Mouse (Mus musculus): ENCODE measurements around the gene Btbd3. TPM values are rescaled to one million over a fixed set of nuclear protein-coding genes. Genes with fewer than 3 reads are reported as not detected.
A peak's percentile ranks its signal among the peaks of the same experiment; 100 is the strongest.

The Btbd3 gene
- polyA plus RNA-seq, 1 experiment from 2014 or later, result 24.4 TPM

DNA sequence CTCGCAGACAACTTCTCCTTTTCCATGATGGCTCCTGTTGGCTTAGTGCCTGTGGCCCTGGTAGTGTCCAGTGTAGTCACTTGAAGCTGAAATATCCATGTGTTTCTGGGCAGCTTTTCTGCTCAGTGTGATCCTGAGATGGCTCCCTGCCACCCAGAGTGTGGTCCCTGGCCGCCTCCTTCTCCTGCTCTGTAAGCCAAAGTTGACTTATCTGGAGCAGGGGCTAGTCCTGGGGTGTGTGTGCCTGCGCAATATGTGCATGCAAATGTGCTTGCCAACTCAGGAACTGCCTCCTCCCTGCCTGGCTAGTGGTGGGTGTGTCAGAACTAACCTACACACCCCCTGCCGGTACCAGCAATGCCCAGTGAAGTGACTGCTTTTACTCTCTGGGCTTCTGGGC is 29.4 kb downstream of the Btbd3 start:
- peaks cover 29% of the 10 kb centered on the region for H3K36me3 ChIP-seq (ENCODE audit: control insufficient read depth, insufficient read depth, low read length)
- DNase-seq (ENCODE audit: low spot score), result no peak
- no peak overlapping the region for H3K9ac ChIP-seq (ENCODE audit: low read length)
- H3K27me3 ChIP-seq (replicated peaks; ENCODE audit: control insufficient read depth, insufficient read depth, low read length), result no peaks in the 10 kb centered on the region
- H3K4me1 ChIP-seq (ENCODE audit: control insufficient read depth, insufficient read depth, low read length), result no peaks in the 10 kb centered on the region
- no peaks in the 10 kb centered on the region for H3K9me3 ChIP-seq (replicated peaks; ENCODE audit: control insufficient read depth, low read length)
- WGBS, result 94% methylated on average over 4 of the region's 4 CpGs
- no peak overlapping the region for H3K4me3 ChIP-seq (ENCODE audit: low read depth, low read length)
- no peak overlapping the region for H3K27ac ChIP-seq (ENCODE audit: low read depth, low read length)
- ATAC-seq, result no peak
- no peak overlapping the region for H3K4me2 ChIP-seq (ENCODE audit: low read length)

DNA sequence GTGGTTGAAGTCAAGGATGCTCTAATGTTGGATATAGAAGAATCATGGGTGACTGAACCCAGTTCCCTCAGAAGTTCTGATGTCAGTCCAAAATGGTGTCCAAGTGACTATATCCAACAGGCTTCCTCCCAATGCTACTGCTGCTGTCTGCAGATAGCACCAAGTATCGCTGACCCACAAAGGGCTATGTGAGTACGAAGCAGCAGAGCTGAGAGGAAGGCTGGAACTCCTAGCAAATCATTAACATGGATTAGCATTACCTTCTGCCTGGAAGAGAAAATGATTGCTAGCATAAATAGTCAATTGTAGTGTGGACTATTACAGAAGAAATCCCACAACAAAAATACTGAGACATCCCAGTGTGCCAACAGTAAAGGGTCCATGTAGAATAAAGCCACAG is 33.8 kb downstream of the Btbd3 start:
- 92% methylated on average over 2 of the region's 2 CpGs for WGBS

DNA sequence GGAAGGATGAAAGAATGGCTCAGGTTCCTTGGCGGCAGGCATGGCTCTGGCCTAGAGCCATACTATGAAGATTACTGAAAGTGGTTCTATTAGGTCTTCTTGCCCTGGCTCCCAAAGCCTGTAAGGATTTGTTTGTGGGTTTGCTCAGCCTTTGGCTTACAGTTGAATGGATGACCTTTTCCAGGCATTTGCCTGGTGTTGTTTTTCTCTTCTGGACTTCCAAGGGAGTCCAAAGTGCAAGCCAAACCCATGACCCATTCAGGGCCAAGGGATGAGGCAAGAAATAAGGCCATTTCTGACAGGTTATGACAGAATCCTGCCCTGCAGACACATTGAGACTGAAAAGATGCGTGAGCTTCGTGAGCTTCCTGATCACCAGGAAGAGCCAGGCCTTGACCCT is 37.9 kb downstream of the Btbd3 start:
- no peak overlapping the region for H3K4me3 ChIP-seq (ENCODE audit: low read depth, low read length)
- H3K4me2 ChIP-seq (ENCODE audit: low read length), result no peak overlapping the region
- no peaks in the 10 kb centered on the region for H3K4me1 ChIP-seq (ENCODE audit: control insufficient read depth, insufficient read depth, low read length)
- DNase-seq (ENCODE audit: low spot score) (no peak), ATAC-seq (no peak)
- H3K9ac ChIP-seq (ENCODE audit: low read length), result no peak overlapping the region
- no peaks in the 10 kb centered on the region for H3K9me3 ChIP-seq (replicated peaks; ENCODE audit: control insufficient read depth, low read length)
- no peaks in the 10 kb centered on the region for H3K27me3 ChIP-seq (replicated peaks; ENCODE audit: control insufficient read depth, insufficient read depth, low read length)
- no peaks in the 10 kb centered on the region for H3K36me3 ChIP-seq (ENCODE audit: control insufficient read depth, insufficient read depth, low read length)
- WGBS, result 95% methylated on average over 3 of the region's 3 CpGs
- no peak overlapping the region for H3K27ac ChIP-seq (ENCODE audit: low read depth, low read length)

More for the DNA sequence above, 33.8 kb downstream of the Btbd3 start:
- DNase-seq (ENCODE audit: low spot score) (no peak), ATAC-seq (no peak)
- Histone ChIP-seq H3K4me1 (ENCODE audit: control insufficient read depth, insufficient read depth, low read length) (no peaks in the 10 kb centered on the region), H3K27me3 (replicated peaks; ENCODE audit: control insufficient read depth, insufficient read depth, low read length) (no peaks in the 10 kb centered on the region), H3K4me2 (ENCODE audit: low read length) (no peak overlapping the region), H3K27ac (ENCODE audit: low read depth, low read length) (no peak overlapping the region), H3K9me3 (replicated peaks; ENCODE audit: control insufficient read depth, low read length) (no peaks in the 10 kb centered on the region), H3K4me3 (ENCODE audit: low read depth, low read length) (no peak overlapping the region), H3K9ac (ENCODE audit: low read length) (no peak overlapping the region), H3K36me3 (ENCODE audit: control insufficient read depth, insufficient read depth, low read length) (peaks cover 9% of the 10 kb centered on the region; the same call in 1 of the 2 replicates)

DNA sequence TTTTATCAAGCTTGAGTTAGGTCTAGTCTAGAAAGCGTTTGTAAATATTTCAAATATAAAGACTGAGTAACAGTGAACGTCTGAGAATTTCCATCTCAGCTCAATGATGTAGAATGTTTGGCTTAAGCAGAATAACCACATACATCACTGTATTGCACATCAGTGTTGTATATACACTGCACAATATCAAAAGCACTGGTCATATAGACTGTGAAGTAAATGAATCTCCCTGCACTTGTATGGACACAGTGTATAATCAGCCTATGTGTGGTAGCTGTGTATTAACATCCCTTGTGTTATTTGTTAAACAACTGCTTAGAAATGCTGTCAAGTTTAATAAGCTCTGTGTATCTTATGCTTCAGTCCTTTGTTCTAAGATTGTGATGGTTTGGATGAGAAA is 49.9 kb downstream of the Btbd3 start:
- Histone ChIP-seq H3K4me2 (ENCODE audit: low read length) (no peak overlapping the region), H3K9ac (ENCODE audit: low read length) (no peak overlapping the region), H3K4me1 (ENCODE audit: control insufficient read depth, insufficient read depth, low read length) (no peaks in the 10 kb centered on the region), H3K9me3 (replicated peaks; ENCODE audit: control insufficient read depth, low read length) (no peaks in the 10 kb centered on the region), H3K4me3 (ENCODE audit: low read depth, low read length) (no peak overlapping the region), H3K27ac (ENCODE audit: low read depth, low read length) (no peak overlapping the region), H3K27me3 (replicated peaks; ENCODE audit: control insufficient read depth, insufficient read depth, low read length) (no peaks in the 10 kb centered on the region), H3K36me3 (ENCODE audit: control insufficient read depth, insufficient read depth, low read length) (no peaks in the 10 kb centered on the region)
- 91% methylated on average over 2 of the region's 2 CpGs for WGBS
- no peak for ATAC-seq
- no peak for DNase-seq (ENCODE audit: low spot score)

DNA sequence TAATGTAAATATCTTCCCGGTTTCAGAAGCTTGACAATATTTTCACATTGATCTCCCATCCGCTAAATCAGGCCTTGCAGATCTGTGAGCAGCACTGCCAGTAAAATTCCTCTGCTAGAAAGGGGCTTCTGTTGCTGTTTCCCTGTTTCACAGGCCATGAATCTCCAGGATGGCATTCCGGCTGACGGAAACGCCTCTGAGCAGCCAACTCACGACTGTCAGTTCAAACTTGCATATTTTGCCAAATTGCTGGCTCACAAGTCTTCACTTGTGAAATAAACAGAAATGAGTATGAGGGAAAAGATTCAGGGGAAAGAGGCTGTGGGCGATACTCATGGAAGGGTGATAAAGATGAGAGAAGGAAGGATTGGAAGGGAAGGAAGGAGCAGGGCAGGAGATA is 59.3 kb downstream of the Btbd3 start:
- DNase-seq (ENCODE audit: low spot score) (peak; percentile 59), ATAC-seq (no peak)
- no peaks in the 10 kb centered on the region for H3K4me1 ChIP-seq (ENCODE audit: control insufficient read depth, insufficient read depth, low read length)
- no peak overlapping the region for H3K4me3 ChIP-seq (ENCODE audit: low read depth, low read length)
- WGBS, result 81% methylated on average over 7 of the region's 7 CpGs
- no peaks in the 10 kb centered on the region for H3K27me3 ChIP-seq (replicated peaks; ENCODE audit: control insufficient read depth, insufficient read depth, low read length)
- H3K36me3 ChIP-seq (ENCODE audit: control insufficient read depth, insufficient read depth, low read length), result no peaks in the 10 kb centered on the region
- H3K9ac ChIP-seq (ENCODE audit: low read length), result no peak overlapping the region
- H3K9me3 ChIP-seq (replicated peaks; ENCODE audit: control insufficient read depth, low read length), result no peaks in the 10 kb centered on the region
- H3K27ac ChIP-seq (ENCODE audit: low read depth, low read length), result no peak overlapping the region
- H3K4me2 ChIP-seq (ENCODE audit: low read length), result no peak overlapping the region

DNA sequence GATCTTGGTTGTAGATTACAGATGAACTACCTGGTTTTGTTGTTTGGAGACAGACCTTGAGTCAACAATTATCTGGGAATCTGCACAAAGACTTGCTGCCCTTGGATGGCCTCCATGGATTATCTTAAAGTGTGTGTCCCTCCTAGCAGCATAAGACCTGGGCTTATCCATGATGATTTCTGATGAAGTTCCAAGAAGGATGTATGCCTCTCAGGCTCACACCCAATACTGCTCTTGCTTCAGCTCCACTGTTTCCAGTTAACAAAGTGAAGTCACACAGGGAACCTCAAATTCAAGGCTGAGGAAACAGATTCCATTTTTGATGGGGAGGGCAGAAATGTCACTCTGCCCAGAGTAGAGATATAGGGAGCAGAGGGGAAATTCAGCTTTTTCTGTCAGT is 64.0 kb downstream of the Btbd3 start:
- DNase-seq (ENCODE audit: low spot score), result no peak
- H3K9ac ChIP-seq (ENCODE audit: low read length), result no peak overlapping the region

DNA sequence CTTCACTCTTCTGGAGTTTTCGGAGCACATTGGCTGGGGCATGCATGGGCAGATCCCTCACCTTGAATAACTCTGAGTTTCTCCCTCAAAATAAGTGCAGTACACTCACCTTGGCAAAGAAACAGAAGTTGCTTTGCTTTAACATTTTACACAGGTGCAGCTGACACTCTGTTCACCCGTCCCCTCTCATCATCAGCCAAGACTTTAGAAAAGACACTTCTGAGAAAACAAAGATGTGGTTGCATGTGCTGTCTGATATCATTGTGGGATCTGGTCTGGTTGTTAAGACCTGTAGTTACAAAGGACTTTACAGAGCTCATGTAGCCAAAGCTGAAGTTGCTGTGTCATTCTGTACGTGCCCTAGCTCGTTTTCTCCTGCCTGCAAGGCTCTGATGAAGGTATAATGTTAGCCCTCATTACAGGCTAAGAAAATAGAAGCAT is 64.7 kb downstream of the Btbd3 start:
- no peaks in the 10 kb centered on the region for H3K4me1 ChIP-seq (ENCODE audit: control insufficient read depth, insufficient read depth, low read length)
- H3K9me3 ChIP-seq (replicated peaks; ENCODE audit: control insufficient read depth, low read length), result no peaks in the 10 kb centered on the region
- H3K4me2 ChIP-seq (ENCODE audit: low read length), result no peak overlapping the region
- H3K4me3 ChIP-seq (ENCODE audit: low read depth, low read length), result no peak overlapping the region
- ATAC-seq (no peak), DNase-seq (ENCODE audit: low spot score) (no peak)
- H3K36me3 ChIP-seq (ENCODE audit: control insufficient read depth, insufficient read depth, low read length), result no peaks in the 10 kb centered on the region
- 74% methylated on average over 4 of the region's 4 CpGs for WGBS
- no peak overlapping the region for H3K9ac ChIP-seq (ENCODE audit: low read length)
- no peak overlapping the region for H3K27ac ChIP-seq (ENCODE audit: low read depth, low read length)
- no peaks in the 10 kb centered on the region for H3K27me3 ChIP-seq (replicated peaks; ENCODE audit: control insufficient read depth, insufficient read depth, low read length)

More for the DNA sequence above, 64.0 kb downstream of the Btbd3 start:
- no peaks in the 10 kb centered on the region for H3K27me3 ChIP-seq (replicated peaks; ENCODE audit: control insufficient read depth, insufficient read depth, low read length)
- ATAC-seq, result no peak
- H3K9me3 ChIP-seq (replicated peaks; ENCODE audit: control insufficient read depth, low read length), result no peaks in the 10 kb centered on the region
- H3K4me3 ChIP-seq (ENCODE audit: low read depth, low read length), result no peak overlapping the region
- H3K4me1 ChIP-seq (ENCODE audit: control insufficient read depth, insufficient read depth, low read length), result no peaks in the 10 kb centered on the region
- no peak overlapping the region for H3K4me2 ChIP-seq (ENCODE audit: low read length)
- H3K36me3 ChIP-seq (ENCODE audit: control insufficient read depth, insufficient read depth, low read length), result no peaks in the 10 kb centered on the region
- no peak overlapping the region for H3K27ac ChIP-seq (ENCODE audit: low read depth, low read length)

DNA sequence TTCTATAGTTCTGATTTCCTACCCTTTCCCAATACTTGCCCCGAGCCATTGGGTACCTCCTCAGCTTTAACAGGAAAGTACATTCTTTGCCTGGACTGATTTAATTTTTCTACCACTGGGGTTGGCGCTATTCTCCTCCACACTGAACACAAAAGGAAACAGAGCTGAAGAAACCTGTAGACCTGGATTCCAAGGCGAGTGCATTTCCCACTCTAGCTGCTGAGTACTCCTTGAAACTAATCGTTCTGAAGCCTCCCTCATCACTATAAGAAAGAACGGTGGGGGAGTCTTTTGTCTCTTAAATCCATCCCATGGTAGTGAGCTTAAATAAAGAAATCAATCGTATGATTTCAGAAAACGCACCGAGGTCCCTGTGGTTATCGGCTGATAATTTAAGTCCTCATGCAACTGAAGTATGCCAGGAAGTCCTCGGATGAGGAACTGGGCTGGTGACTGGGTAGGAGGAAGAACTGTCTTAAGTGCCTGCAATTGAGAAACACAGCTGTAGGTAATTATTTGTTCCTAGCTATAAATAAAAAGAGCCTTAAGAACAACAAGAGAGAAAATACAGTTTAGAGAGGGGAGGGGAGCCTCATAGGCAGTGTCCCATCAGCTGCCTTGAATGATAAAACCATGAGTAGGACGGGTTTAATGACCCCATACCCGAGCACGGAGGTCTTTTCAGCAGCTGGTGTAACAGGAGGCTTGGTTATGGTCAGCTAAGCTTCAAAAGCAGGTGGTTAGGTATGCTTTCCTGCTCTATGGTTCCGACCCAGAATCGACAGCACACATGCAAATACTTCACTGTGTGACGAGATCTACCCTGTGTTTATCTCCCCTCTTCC is 66.1 kb downstream of the Btbd3 start:
- no peak overlapping the region for H3K27ac ChIP-seq (ENCODE audit: low read depth, low read length)
- no peaks in the 10 kb centered on the region for H3K4me1 ChIP-seq (ENCODE audit: control insufficient read depth, insufficient read depth, low read length)
- DNase-seq (ENCODE audit: low spot score), result no peak
- H3K4me3 ChIP-seq (ENCODE audit: low read depth, low read length), result no peak overlapping the region
- H3K9me3 ChIP-seq (replicated peaks; ENCODE audit: control insufficient read depth, low read length), result no peaks in the 10 kb centered on the region
- H3K27me3 ChIP-seq (replicated peaks; ENCODE audit: control insufficient read depth, insufficient read depth, low read length), result no peaks in the 10 kb centered on the region
- H3K36me3 ChIP-seq (ENCODE audit: control insufficient read depth, insufficient read depth, low read length), result no peaks in the 10 kb centered on the region
- 82% methylated on average over 16 of the region's 16 CpGs for WGBS
- no peak overlapping the region for H3K4me2 ChIP-seq (ENCODE audit: low read length)
- no peak overlapping the region for H3K9ac ChIP-seq (ENCODE audit: low read length)
- ATAC-seq, result no peak

DNA sequence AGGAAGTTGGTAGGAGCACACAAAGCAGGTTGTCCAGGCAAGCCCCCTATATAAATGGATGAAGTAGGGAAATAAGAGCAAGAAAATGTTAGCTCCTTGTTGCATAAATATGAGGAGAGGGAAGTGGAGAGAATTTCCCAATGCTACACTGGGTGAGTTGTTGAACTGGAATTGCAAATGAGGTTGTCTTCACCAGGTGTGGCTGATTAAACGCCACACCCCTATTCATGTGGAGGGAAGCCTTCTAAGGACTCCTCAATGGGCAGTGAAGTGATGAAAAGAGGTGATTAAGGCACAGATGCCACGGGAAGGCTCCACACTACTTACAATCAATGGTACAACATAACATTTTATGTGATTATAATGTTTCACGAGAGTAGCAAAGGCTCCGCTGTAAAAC is 70.0 kb downstream of the Btbd3 start:
- ATAC-seq (no peak), DNase-seq (ENCODE audit: low spot score) (no peak)
- H3K4me3 ChIP-seq (ENCODE audit: low read depth, low read length), result no peak overlapping the region
- H3K9ac ChIP-seq (ENCODE audit: low read length), result no peak overlapping the region
- no peaks in the 10 kb centered on the region for H3K9me3 ChIP-seq (replicated peaks; ENCODE audit: control insufficient read depth, low read length)
- no peak overlapping the region for H3K27ac ChIP-seq (ENCODE audit: low read depth, low read length)
- no peak overlapping the region for H3K4me2 ChIP-seq (ENCODE audit: low read length)
- no peaks in the 10 kb centered on the region for H3K36me3 ChIP-seq (ENCODE audit: control insufficient read depth, insufficient read depth, low read length)
- no peaks in the 10 kb centered on the region for H3K4me1 ChIP-seq (ENCODE audit: control insufficient read depth, insufficient read depth, low read length)
- 52% methylated on average over 4 of the region's 4 CpGs for WGBS
- no peaks in the 10 kb centered on the region for H3K27me3 ChIP-seq (replicated peaks; ENCODE audit: control insufficient read depth, insufficient read depth, low read length)
